In the genomic region with DNA sequence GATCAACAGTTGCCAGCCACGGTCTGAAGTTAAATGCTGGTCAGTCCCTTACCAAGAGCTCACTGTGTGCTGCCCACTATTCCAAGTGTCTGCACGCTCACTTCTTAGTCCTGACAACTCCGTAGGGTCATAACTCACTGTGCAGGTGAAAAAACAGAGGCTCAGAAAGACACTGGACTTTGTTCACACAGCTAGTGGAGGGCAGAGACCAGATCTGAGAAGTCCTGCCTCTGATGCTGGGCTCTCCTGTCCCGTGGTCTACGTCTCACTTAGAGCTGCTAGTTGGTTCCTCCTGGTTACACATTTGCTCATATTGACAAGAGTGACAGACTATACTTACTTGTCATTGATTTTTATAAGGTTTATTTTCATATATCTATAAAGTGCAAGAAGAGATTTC, we compare ENCODE assay signal across 28 mouse cellular contexts. TPM values are rescaled to one million over a fixed set of nuclear protein-coding genes. Genes with fewer than 3 reads are reported as not detected.
DNase-seq lines count a peak whose midpoint lies in the region; ATAC-seq and TF ChIP-seq lines count a peak whose summit lies in the region.
"Had no signal": no experiment of that assay in that cellular context is flagged by ENCODE, and none has a peak within 500 bp of the region (broad histone marks: within the 10 kb centered on the region; RNA-seq: fewer than 3 reads in every experiment).

No protein-coding gene starts in this region.

- no peaks in the 10 kb centered on the region for H3K27me3 ChIP-seq in kidney, adult 2 months (replicated peaks; ENCODE audit: control insufficient read depth, insufficient read depth, low read length)
- H3K27me3 ChIP-seq in kidney, postnatal 0 days (ENCODE audit: insufficient read depth, low read length), result no peaks in the 10 kb centered on the region
- no peaks in the 10 kb centered on the region for H3K27me3 ChIP-seq in neural tube, embryonic 15.5 days (replicated peaks)
- H3K27me3 ChIP-seq: CH12.LX; embryonic facial prominence, embryonic 13.5 days; embryonic facial prominence, embryonic 15.5 days; forebrain, embryonic 12.5 days had no signal

- H3K4me3 ChIP-seq in kidney, adult 2 months (ENCODE audit: insufficient read depth, low read depth, low read length), result no peak overlapping the region
- no peak overlapping the region for H3K4me3 ChIP-seq in kidney, postnatal 0 days (replicated peaks; ENCODE audit: low read depth, low read length)
- no peak overlapping the region for H3K4me3 ChIP-seq in neural tube, embryonic 15.5 days (replicated peaks)
- H3K4me3 ChIP-seq: embryonic facial prominence, embryonic 13.5 days; embryonic facial prominence, embryonic 15.5 days; erythroblast, embryonic 14.5 days; forebrain, embryonic 10.5 days; forebrain, embryonic 12.5 days had no signal

- TF ChIP-seq POLR2A in kidney, adult 2 months (IDR thresholded peaks at IDR 0.05; ENCODE audit: low read depth, low read length), result no peak

- H3K4me1 ChIP-seq in kidney, adult 2 months (ENCODE audit: control insufficient read depth, insufficient read depth, low read length), result no peaks in the 10 kb centered on the region
- no peaks in the 10 kb centered on the region for H3K4me1 ChIP-seq in kidney, postnatal 0 days (replicated peaks; ENCODE audit: insufficient read depth, low read length)
- H3K4me1 ChIP-seq in neural tube, embryonic 15.5 days, result no peaks in the 10 kb centered on the region
- H3K4me1 ChIP-seq: embryonic facial prominence, embryonic 13.5 days; embryonic facial prominence, embryonic 15.5 days; forebrain, embryonic 10.5 days; forebrain, embryonic 12.5 days had no signal

- 60% methylated on average over 5 of the region's 5 CpGs for WGBS in kidney, adult 2 months
- WGBS in kidney, postnatal 0 days, result 82% methylated on average over 5 of the region's 5 CpGs
- WGBS in neural tube, embryonic 15.5 days, result 93% methylated on average over 5 of the region's 5 CpGs

- DNase-seq in heart, adult 11 months, result peak; percentile 17
- no peak for DNase-seq in heart, postnatal 10 days
- DNase-seq in kidney, adult 2 months, result peak; percentile 22
- no peak for DNase-seq in kidney, postnatal 25 days
- DNase-seq in kidney, postnatal 0 days (ENCODE audit: low spot score), result no peak
- DNase-seq in kidney, adult 11 months, result no peak
- peak; percentile 60 for DNase-seq in yolk sac, embryonic 10.5 days (ENCODE audit: low spot score)
- DNase-seq: adrenal gland, adult 2 months; adrenal gland, postnatal 10 days; adrenal gland, postnatal 25 days; B cell, adult 2 months; cerebellum, adult 11 months; cerebellum, adult 18-20 months; cerebellum, adult 8-10 months; cerebellum, adult 9-11 months; cerebellum, postnatal 14 days; cerebellum, postnatal 36 days; embryo, embryonic 11 days had no signal

- H3K9me3 ChIP-seq in kidney, postnatal 0 days (replicated peaks; ENCODE audit: low read length), result no peaks in the 10 kb centered on the region
- no peaks in the 10 kb centered on the region for H3K9me3 ChIP-seq in neural tube, embryonic 15.5 days (replicated peaks)
- H3K9me3 ChIP-seq: embryonic facial prominence, embryonic 13.5 days; embryonic facial prominence, embryonic 15.5 days; forebrain, embryonic 10.5 days; forebrain, embryonic 12.5 days; G1E had no signal

- H3K9ac ChIP-seq in kidney, postnatal 0 days (ENCODE audit: low read depth, low read length), result no peak overlapping the region
- H3K9ac ChIP-seq in neural tube, embryonic 15.5 days (replicated peaks), result no peak overlapping the region
- H3K9ac ChIP-seq: embryonic facial prominence, embryonic 13.5 days; embryonic facial prominence, embryonic 15.5 days; forebrain, embryonic 12.5 days had no signal

- peaks cover 2% of the 10 kb centered on the region for H3K36me3 ChIP-seq in kidney, adult 2 months (ENCODE audit: control insufficient read depth, insufficient read depth, low read length)
- peaks cover 41% of the 10 kb centered on the region for H3K36me3 ChIP-seq in kidney, postnatal 0 days (ENCODE audit: insufficient read depth, low read length)
- H3K36me3 ChIP-seq in neural tube, embryonic 15.5 days, result peaks cover 66% of the 10 kb centered on the region

- no peak overlapping the region for H3K4me2 ChIP-seq in kidney, postnatal 0 days (ENCODE audit: low read length)
- no peak overlapping the region for H3K4me2 ChIP-seq in neural tube, embryonic 15.5 days
- H3K4me2 ChIP-seq: embryonic facial prominence, embryonic 13.5 days; embryonic facial prominence, embryonic 15.5 days; forebrain, embryonic 12.5 days had no signal

- intact Hi-C loops in heart, postnatal 10 days (cut with DNase I), result no loop called here

- TF ChIP-seq CTCF in kidney, adult 2 months (conservative IDR thresholded peaks at IDR 0.05; ENCODE audit: insufficient read depth, insufficient read length, low read depth, low read length), result no peak
- TF ChIP-seq CTCF in kidney, postnatal 0 days (IDR thresholded peaks at IDR 0.05; ENCODE audit: low read depth), result no peak

- ATAC-seq in kidney, postnatal 0 days (replicated peaks; ENCODE audit: low FRiP score, low read depth), result 0 out of 2 replicates have a peak, but pooled peaks have one; percentile 25
- ATAC-seq in neural tube, embryonic 15.5 days (ENCODE audit: low FRiP score), result no peak
- ATAC-seq: CD4-positive, CD25-positive, alpha-beta regulatory T cell, adult 4 months; forebrain, embryonic 14.5 days had no signal

- H3K27ac ChIP-seq in kidney, adult 2 months (ENCODE audit: insufficient read depth, low read depth, low read length), result no peak overlapping the region
- H3K27ac ChIP-seq in kidney, postnatal 0 days, result no peak overlapping the region
- no peak overlapping the region for H3K27ac ChIP-seq in neural tube, embryonic 15.5 days (replicated peaks)
- H3K27ac ChIP-seq: embryonic facial prominence, embryonic 13.5 days; embryonic facial prominence, embryonic 15.5 days; forebrain, embryonic 10.5 days; forebrain, embryonic 12.5 days had no signal

RNA-seq across cellular contexts. Expression of gene Ermp1, which starts 49.2 kb away (rescaled TPM):
- 10 to 100 TPM in 1 of 2 experiments, 1 to 10 TPM in 1; 9.9 to 11.1 TPM for total RNA-seq in heart, postnatal 10 days (2021)
- polyA plus RNA-seq in kidney, adult 2 months (2012; rRNA removed), result 23.9 and 31.5 TPM in 2 replicates
- polyA plus RNA-seq in kidney, postnatal 0 days (2015; fragmentation: Nextera tagmentation; extraction: Ambion mirVana), result 22.9 and 25.6 TPM in 2 replicates
- 11.7 and 12.8 TPM in 2 replicates for polyA plus RNA-seq in neural tube, embryonic 15.5 days (2015; fragmentation: Nextera tagmentation; extraction: Ambion mirVana)

Comparison
In these comparisons a context has a peak if more than half of its experiments do, and no peak if none do; other contexts are left out.
1. DNase-seq: peak in heart, adult 11 months (single experiment), kidney, adult 2 months (single experiment) and yolk sac, embryonic 10.5 days (single experiment); none in heart, postnatal 10 days (0 of 2), kidney, postnatal 25 days (0 of 2), kidney, postnatal 0 days (single experiment) and kidney, adult 11 months (single experiment).